Mouse (Mus musculus): Measurements from ENCODE around the gene Flt1.

DNA sequence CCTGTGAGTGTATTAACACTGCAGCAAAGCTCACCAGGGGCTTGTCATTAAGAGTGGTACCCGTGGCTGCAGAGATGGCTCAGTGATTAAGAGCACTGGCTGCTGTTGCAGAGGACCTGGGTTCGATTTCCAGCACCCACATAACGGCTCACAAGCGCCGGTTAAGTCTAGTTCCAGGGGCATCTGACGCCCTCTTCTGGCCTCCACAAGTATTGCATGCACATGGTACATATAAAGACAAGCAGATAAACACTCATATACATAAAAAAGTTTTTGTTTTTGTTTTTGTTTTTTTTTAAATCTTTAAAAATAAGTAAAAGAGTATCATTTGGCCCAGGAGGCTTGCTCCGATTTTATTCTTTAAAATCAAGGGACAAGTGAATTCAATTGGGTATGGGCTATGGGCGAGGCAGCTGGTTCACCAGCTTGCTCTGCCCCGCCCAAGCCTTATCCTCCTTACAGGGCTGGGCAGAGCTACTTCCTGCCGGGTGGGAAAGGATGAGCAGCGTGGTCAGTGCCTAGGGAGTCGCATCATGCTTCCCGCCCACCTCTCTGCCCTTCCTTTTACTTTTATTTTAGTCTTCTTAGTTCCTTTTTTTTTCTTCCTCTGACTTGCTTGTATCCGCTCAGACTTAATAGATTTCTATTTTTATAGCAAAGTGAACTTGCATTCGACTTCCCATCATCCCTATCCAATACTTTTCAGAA, 57.0 kb downstream of the Flt1 start:
- TF ChIP-seq POLR2A (IDR thresholded peaks at IDR 0.05; ENCODE audit: low read depth, low read length), result no peak
- no peak for TF ChIP-seq CTCF (IDR thresholded peaks at IDR 0.05; ENCODE audit: extremely low read depth, insufficient read length, insufficient replicate concordance, low read depth, low read length)
